Mouse (Mus musculus): ENCODE results near the gene F5.
"Not testable (repeated sequence)": the region's sequence is repeated elsewhere in the genome, so short reads cannot be mapped to it uniquely, and the experiment has no call there.

F5 gene

DNA sequence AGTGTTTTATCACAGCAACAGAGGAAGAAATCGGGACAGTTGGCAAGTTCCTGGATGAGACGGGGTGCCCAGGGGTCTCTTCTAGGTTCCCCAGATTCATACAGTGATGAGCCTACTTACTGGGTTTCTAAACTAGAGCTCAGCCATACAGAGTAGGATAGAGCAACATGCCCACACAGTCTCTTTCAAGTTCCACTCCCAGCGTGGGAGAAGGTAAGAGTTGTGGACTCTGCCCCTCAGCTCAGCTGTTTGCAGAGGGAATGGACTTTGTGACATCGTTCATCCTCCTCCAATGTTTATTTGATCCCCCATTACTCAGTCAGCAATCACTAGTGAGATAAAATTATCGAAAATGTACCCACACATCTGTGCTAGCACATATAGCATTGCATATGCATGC, 11.1 kb downstream of the F5 start:
- no peak for DNase-seq

DNA sequence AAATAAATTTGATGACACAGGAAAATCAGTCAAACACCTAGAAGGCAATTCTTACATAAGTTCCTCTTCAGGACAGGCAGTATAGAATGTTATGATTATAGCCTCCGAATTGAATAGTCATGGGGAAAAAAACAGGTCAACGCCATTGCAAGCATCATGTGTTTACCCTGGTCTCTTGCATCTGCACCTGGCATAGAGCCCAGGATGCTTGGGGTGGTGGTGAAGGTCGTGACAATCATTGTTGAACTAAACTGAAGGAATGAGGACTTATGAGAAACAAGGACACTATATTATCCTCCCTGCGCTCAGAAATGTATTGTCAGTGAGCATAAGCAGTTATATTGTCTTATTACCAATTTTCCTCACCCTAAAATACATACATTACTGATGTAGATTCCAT, 17.2 kb downstream of the F5 start:
- DNase-seq: no peak

DNA sequence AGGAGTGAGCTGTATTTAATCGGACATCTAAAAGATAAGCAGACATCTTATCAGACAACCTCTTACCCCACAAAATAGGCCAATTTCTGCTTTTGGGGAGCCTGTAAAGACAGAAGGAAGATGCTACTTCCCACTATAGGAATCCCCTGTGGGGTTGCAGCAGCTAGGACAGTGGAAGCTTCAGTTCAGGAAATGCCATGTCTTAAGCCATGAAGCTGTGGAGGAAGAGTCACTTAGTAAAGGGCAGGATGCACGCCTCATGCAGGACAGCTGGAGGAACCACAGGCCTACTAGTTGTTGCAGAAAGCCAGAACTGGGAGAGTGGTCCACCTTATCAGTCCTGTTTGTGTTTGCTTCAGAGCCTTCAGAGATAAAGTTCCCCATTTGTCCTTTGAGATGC, 18.8 kb downstream of the F5 start:
- no peak for DNase-seq

DNA sequence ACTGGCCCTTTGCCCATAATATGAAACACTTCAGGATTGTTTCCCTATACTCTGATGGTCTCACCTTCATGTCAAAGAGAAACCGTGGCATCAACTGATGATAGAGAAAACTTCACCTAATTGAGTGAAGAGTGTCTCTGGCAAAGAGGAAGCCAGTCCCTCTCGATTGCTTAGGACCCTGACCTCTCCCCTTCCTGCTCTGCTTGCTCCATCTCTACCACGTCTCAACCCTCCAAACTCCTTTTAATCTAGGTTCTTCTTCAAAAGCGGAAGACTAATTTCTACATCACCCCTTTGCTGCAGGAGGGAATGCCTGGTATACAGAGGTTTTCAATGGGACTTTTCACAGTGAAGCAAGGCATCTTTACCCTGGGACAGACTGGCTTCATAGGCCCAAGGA, 21.5 kb downstream of the F5 start:
- no peak for DNase-seq

DNA sequence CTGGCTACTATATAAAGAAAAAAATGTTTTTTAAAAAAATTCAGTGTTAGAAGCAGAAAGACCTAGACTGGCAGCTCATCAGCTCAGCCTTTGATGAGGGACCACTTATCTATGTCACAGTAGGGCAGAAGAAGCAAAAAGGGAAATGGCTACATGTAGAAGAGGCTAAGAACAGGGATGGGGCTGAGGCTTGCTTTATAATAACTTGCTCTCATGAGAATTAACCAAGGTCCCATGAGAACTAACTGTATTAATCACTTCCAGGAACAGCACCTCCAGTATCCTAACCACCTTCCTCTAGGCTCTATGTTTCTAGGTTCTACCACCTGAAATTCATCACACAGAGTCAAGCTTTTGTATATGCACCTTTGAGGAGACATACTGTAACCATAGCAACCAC, 25.2 kb downstream of the F5 start:
- DNase-seq: no peak

DNA sequence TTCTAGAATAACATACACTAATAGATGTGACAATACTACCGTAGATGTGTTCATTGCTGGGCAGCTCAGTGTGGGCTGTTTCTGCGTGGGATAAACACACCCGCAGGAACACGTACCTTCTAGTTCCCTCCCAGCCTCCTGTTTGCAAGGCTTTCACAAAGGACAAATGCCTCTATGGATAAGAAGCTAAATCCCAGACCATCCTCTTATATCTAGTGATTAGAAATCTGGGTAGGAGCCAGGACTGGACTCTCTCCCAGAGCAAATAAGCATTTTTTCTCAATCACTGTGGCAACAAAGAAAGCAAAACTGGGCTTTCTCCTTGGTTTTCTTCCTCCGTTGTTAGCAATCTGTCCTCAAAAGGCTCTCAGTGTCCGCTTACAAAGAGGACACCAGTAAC, 26.8 kb downstream of the F5 start:
- no peak for DNase-seq

DNA sequence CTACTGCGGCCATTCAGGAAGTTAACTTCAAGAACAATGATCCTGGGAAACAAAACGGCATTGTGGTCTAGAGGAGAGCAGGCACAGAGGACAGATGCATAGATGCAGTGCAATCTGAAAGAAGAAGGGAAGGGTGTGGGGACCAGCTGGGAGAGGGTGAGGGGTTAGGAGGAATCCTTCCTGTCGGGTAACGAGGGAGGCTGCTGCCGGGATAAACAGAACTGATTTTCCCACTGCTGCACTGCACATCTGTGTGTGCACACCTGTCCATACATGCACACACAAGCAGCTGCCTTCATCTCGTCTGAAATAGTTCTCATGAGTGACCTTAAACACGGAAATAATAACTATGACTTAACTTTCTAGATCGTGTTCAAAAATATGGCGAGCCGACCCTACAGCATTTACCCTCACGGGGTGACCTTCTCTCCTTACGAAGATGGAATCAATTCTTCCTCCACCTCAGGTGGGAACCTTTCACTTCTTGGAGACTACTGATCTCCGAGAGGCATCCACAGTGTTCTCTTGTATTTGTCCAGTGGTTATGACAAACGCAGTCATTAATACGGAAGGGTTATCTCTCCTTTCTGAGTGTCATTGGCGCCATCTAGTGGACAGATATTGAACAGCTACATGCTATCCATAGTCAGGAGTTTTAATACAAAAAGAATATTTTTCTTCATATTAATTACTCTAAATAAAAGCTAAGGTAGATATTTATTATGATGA, 32.7 kb downstream of the F5 start:
- peak; percentile 21 to 72 for DNase-seq

DNA sequence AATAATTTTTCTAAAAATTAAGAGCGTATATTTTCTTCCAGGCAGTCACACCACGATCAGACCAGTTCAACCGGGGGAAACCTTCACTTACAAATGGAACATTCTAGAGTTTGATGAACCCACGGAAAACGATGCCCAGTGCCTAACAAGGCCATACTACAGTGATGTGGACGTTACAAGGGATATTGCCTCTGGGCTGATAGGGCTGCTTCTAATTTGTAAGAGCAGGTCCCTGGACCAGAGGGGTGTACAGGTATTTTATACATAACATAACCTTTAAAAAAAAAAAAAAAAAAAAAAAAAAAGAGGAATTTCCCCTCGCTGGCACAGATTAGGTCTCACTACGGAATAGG, 33.2 kb downstream of the F5 start:
- DNase-seq: no peak

DNA sequence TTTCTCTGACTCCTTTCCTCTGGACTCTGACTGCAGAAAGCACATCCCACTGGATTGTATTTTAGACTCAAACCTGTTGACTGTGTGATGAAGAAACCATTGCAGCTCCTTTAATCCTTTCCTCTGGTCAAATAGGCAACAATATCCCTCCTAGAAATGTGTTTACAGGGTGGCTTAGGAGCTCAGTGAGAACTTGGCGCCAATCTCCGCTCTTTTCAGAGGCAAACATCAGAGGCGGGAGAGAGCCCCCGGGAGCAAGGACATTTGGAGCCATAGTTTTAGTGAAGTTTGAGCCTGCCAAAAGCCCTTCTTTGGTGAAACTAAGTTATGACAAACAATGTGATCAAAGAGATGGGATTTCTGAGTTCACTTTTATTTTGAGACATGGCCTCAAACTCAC, 33.7 kb downstream of the F5 start:
- DNase-seq: no peak

DNA sequence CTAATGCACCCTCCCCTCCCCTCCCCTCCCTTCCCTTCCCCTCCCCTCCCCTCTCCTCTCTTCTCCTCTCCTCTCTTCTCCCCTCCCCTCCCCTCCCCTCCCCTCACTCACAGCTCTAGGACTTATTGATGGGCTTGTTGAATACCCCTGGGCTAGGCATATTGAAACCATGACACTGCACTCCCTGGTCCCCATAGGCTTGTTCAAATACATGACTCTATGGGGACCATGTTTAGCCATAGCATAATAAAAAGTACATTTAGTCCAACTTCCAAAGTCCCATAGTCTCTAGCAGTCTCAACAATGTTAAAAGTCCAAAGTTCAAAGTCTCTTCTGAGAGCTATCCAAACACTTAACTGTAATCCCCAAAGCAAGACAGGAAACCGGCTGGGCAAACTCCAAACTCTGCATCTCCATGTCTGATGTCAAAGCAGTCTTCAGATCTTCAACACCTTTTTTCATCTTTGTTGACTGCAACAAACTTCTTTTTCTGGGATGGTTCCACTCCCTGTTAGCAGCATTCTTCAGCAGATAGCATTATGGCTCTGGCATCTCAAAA, 35.4 kb downstream of the F5 start:
- no peak for DNase-seq

DNA sequence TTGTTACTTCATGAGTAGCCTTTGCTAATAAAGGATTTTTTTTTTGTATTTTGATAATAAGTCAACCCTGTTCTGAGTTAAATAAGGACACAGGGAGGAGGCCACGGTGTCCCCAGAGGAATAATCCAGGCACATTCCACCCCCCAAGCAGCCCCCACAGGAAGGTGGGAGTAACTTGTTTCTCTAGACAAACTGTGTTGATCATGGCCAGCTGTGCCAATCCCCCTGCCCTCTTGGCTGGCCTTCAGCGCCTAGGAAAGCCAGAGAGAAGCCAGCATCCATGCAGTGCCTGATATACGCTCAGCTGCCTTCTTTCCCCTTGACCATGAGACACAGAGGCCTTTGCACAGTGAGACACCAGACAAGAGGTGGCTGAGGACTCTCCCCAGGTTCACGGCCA, 47.9 kb downstream of the F5 start:
- DNase-seq: no peak

DNA sequence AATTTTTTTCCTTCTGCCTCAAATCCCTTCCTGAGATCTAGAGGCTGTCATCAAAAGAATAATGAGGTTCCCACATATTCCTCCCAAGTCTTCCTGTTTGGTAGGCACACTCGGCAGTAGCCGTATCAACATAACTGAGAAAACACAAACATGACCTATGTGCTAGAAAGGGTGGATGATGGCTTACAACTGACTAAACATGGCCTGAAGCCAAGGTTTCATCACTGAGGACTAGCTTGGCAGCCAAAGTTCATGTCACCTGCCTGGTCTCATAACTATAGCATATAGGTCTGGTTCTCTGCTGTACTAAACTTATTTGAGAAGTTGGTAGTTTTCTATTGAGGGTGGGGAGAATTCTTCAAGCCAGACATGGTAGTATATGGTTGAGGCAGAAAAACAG, 56.8 kb downstream of the F5 start:
- no peak for DNase-seq

DNA sequence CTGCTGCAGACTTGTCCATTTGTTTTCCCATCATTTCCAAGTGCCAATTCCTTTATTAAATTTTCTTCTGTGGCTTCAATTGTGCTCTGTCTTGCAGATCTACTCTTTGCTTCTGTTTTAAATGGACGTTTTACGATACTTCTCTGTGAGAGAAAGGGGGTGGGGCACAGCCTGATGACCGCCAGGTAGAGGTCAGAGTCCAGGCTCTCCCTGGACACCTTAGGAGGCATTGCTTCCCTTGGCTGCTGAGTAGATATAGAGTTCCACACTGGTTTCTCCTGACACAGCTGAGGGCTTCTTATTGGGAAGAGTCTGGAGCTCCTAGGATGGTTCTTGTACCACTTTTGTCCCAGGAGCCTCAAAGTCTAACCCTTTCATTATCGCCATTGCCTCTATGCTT, 59.3 kb downstream of the F5 start:
- no peak for DNase-seq

DNA sequence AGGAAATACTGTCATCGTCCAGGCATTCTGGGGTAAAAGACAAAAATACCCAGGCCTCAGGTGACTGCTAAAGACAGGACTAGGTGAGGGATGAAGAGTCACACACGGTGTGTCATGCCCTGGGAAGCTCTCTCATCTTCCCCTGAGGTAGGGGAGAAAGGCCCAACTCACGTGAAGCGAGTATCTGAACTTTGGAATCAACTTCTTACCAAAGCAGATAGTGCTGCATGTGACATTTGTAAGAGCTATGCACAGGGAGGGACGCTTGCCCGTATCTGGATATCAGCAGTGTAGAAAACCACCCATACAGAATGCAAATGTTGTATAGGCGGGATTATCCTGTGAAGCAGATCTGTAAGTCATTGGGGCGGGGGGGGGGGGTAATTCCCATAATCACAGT, 61.0 kb downstream of the F5 start:
- no peak for DNase-seq

DNA sequence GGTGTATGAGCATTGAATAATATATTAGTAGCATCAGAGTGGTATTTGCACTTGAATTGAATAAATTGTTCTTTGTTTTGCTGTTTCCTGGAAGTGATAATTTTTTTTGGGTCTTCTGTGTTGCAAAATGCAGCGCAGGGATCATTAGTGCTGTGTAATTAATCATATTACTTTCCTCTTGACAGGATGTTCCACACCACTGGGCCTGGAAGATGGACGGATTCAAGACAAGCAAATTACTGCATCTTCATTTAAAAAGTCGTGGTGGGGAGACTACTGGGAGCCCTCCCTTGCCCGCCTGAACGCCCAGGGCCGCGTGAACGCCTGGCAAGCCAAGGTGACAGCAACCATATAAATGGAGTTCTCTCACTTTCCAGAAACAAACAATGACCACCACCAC, 62.6 kb downstream of the F5 start:
- DNase-seq: no peak

DNA sequence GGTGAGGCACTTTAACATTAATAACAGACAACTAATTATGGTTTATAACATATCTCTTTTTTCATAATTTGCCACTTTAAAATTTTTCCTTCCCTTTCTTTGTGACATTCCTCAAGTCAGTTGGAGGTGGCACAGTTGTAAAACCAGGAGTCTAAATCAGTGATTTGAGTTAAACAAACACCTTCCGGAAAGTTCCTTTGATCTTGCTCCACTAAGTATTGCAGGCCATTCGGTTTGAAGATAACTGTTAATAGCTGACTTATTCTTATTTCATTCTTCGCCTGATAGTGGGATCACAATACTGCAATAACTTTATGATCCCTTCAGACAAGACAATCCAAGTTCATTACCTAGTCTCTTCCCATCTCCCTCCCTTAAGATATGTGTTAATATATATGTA, 63.5 kb downstream of the F5 start:
- DNase-seq: no peak

DNA sequence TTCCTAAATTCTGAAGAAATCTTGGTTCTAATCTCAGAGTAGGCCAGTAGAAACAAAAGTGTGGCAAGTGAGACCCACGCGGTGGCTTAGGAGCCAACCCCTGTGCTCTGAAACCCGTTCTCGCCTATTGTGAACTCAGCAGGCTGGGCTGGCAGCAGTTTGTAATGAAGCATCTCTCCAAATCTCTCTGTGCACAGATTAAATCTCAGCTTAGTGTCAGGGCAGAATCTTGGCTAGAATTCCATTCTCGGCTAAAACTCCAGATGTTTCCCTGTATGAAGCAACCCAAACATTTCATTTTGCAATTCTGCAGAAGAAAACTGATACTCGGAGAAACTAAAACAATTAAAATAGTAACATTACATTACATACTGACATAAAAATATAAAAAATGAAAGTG, 63.9 kb downstream of the F5 start:
- no peak for DNase-seq

DNA sequence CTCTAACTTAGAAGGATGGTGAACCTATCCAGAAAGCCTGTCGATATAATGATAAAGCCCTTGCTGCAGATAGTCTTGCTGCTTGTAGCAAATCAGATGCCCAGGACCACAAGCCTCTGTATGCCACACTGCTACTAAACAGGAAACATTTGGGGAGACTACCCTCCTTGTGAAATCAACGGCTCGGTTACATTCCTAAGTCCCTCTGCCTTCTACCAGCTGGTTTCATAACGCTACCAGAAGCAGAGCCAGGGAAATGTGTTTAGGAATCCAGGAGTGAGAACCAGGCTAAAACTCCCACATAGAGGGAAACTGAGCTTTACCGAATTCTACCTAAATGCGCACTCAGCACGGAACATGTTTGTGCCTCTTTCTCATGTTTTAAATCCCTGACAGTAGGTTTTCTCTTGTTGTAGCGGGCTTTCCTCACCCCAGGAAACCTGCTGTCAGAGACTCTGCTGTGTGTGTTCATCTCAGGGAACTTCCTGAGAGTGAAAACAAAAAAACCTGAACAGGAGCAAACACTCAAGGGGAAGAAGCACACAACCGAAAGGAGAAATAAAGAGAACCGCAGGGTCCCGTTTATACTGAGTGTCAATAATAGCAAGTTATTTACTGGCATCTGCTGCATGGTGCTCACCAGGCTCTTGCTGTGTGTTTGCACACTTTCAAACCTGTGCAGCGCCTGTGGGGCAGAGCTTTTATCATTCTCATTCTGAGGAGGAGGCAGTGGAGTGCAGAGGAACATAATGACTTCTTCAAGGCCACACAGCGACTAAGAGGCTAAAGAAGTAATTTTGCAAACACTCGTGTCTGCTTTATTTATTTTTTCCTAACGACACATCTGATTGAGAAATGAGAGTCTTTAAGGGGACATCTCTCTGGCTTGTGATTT, 66.4 kb downstream of the F5 start:
- peak; percentile 12 to 33 for DNase-seq

DNA sequence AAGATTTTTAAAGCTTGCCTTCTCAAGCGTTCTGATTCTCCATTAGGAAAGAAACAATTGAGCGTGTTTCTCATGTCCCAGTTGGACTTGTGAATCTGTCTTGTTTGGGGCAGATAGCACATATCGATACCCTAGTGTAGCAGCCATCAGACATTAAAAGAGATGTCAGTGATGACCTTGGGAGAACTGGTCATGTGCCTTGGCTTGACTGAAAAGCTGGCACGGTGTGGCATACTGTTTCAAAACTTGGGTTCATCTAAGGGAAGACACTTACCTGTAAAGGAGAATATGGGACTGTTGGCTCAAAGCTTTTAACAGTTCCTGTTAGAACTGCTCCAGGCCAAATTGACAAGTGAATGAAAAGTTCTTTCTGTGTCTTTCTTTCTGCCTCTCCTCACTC, 68.6 kb downstream of the F5 start:
- DNase-seq: no peak

DNA sequence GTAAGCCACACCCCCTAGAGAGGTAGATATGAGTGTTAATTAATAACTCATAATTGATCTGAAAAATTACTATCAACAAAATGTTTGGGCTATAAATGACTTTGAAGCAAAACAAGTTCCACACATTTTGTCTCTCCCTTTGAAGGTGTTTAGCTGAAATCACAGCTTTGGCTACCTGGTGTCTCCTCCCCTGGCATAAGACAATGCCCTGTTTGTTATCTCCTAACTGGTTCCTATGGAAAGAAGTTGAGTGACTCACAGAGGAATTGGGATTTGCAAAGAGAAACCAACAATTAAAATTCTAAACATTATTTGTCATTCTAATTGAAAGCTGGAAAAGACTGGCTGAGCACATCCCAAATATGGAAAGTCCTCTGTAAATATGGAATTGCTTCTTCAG, 71.5 kb downstream of the F5 start:
- no peak for DNase-seq

DNA sequence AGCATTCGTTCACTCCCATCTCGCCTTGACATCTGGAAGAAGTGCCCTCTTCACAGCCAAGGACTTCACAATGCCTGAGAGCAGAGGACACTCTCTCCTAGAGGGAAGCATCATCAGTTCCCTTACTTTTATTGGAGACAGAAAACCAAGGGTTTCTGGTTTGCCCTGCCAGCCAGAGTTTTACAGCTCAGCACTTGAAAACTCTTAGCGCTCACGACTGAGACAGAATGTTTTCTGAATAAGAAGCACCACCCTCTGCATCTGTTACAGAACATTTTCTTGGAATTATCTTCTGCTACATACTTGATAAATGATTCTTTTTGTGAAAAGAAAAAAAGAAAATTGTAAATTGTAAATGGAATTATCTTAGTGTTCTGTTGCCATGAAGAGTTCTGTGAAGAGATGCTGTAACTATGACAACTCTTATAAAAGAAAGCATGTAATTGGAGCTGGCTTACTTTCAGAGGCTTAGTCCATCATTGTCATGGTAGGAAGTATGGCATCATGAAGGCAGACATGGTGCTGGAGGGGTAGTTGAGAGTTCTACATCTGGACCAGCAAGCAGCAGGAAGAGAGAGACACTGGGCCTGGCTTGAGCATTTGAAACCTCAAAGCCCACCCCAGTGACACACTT, 80.4 kb downstream of the F5 start:
- DNase-seq: not testable (repeated sequence)

DNA sequence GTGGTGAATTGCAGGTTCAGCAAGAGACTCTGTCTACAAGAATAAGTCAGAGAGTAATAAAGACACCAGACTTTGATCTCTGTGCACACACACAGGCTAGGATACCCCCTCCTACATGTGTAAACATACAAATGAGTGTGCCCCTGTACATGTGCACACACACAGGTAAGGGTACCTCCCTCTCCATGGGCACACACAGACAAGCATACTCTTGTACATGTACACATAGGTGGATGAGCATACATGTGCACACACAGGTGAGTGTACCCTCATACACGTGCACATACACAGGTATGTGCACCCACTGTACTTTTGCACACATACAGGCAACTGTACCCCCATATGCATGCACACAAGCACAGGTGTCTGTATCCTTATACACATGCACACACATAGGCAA, 81.8 kb downstream of the F5 start:
- DNase-seq: no peak

DNA sequence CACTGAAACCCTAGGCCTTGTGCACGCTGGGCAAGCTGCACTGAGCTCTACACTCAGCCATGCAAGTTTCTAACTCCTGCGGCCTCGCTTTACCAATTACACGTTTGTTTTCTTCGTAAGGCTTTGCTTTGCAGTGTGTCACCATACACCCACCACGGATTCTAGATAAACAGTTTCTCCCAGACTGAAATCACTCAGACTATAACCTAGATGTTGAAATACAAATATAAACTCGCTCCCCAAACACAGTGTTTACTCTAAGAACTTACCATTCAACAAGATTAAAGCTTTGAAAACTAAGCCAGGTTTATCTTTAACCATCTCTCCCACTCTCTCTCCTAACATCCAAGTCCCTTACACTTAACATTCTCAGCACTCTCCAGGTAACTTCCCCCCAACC, 83.4 kb downstream of the F5 start:
- no peak for DNase-seq

DNA sequence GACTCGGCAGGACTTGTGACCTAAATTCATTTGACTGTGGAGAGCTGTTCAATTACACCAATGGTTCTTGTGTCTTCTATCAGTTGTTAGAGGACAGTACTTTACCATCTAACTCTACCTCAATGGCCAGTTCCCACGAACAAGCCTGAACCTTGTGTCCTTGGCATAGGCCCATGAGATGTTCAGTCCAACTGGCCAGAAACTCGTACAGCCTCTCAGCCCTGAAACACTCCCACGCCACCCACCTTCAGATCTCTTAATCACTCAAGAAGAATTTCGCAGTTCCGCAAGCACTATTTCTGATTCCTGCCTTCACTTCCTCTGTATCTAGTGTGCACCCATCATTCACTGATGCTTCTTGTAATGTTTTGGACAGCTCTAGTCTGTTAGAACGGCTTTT, 84.4 kb downstream of the F5 start:
- peak; percentile 54 to 56 for DNase-seq
